Mouse (Mus musculus) gastrocnemius, adult 18-20 months (tissue): ENCODE results near the gene Bsn. TPM values are rescaled to one million over a fixed set of nuclear protein-coding genes. Genes with fewer than 3 reads are reported as not detected.

Experiments used
- DNase-seq: peaks from one replicate; pipeline ENCODE4 v3.0.0; 2021; ENCODE audit warnings: low spot score
- total RNA-seq, 2 experiments: library from RNA; stranded (reverse); gene quantifications; 2 replicates each; pipeline ENCODE4 v1.2.3; 2021

The Bsn gene
- total RNA-seq, 2 experiments from 2014 or later, result 0.02 TPM

DNA sequence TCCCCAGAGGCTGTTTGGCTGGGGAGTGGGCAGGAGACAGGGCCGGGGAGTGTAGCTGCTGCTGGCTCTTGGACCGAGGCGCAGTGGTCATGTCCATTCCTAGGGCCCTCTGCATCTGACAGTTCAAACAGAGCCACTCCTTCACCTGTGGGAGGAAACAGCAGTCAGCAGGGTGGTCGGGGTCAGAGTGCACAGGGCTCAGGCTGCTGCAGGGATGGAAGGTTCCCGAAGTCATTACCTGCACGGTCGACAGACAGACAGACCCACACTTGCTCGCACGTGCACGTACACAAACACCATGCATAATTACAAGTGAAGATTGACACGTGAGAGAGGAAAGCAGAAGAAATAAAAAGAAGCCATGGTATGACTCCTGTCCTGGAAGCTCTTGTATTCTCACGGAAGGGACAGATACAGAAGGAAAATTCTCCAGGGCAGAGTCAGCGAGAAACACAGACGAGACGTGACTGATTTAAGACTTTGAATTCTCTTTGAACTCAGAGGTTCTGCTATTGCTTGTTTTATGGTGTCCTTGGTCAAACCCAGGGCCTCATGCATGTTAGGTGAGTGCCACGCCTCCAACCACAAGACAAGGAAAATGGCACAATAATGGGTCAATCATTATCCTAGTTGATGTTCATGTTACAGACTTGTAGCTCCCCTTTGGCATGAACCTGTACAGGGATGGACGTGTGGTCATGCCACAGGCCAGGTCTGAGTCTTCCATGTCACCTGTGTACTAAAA is 63.6 kb downstream of the Bsn start:
- DNase-seq, result no peak

DNA sequence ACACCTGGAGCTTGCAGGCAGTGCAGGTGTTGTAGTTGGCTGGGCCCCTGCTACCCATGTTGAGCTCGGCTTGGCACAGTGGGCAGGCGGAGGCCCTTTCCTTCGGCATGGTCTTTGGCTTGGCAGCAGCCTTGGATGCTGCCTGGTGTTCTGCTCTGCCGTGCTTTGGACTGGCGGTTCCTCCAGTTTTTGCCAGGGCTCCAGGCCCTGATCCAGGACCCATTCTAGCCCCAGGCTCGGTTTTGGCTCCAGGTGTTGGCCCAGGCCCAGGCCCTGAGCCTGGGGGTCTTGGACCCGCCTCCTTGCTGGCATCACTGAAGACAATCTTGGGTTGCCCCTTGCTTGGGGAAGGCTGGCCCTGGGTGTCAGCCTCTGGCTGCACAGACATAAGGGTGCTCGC is 64.5 kb downstream of the Bsn start:
- DNase-seq, result no peak

DNA sequence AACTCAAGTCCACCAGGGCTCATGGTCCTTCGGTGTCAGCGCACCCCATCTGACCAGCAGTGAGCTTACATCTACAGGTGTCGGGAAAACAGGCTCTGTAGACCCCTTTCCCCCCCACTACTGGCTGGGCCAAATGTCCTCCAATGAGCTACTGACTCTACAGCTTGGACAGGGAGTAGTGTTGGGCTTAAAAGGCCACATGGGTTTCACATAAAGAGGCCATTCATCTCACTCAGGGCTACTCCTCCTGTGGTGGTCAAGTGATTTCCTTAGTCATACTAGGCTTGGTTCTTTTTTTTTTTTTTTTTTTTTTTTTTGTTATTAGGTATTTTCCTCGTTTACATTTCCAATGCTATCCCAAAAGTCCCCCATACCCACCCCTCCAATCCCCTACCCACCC is 66.3 kb downstream of the Bsn start:
- DNase-seq, result no peak

GRCm38 (mm10) chr9:108121170-108121969 is 68.8 kb downstream of the Bsn start:
- DNase-seq, result no peak

DNA sequence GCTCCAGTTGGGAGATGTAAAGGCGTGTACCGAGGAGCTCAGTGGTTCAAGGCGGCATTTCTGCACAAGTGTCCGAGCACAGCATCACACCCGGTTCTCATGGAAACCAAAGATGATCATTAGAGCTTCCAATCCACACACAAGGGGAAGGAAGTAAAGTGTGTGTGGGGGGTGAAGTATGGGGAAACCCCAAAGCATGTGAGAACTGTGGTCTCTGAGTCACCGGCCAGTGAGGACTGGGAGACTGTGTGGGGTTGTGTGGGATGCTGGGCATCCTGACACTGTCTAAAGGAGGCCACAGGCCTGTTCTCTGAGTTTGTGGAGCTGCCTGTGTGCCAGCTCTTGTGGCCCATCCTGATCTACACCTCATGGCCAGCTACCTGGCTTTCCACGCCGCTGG is 69.5 kb downstream of the Bsn start:
- no peak for DNase-seq

- DNase-seq, result peak; percentile 64
These were observed 70.2 kb downstream of the Bsn start for GRCm38 (mm10) chr9:108119891-108120411.

DNA sequence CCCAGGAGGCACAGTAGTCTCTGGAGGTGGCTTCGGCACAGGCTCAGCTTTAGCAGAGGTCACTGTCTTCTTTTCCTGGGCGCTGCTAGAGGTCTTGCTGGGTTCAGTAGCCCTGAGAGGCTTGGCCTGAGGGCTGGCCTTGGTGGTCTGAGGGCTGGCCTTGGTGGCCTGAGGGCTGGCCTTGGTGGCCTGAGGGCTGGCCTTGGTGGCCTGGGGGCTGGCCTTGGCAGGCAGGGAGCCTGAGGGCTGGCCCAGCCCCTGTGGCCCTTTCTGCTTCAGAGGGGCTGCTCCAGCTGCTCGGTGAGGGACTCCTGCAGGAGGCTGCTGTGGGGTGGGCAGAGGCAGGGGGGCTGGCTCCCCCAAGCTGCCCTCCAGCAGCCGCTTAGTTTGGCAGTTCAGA is 73.0 kb downstream of the Bsn start:
- no peak for DNase-seq

DNA sequence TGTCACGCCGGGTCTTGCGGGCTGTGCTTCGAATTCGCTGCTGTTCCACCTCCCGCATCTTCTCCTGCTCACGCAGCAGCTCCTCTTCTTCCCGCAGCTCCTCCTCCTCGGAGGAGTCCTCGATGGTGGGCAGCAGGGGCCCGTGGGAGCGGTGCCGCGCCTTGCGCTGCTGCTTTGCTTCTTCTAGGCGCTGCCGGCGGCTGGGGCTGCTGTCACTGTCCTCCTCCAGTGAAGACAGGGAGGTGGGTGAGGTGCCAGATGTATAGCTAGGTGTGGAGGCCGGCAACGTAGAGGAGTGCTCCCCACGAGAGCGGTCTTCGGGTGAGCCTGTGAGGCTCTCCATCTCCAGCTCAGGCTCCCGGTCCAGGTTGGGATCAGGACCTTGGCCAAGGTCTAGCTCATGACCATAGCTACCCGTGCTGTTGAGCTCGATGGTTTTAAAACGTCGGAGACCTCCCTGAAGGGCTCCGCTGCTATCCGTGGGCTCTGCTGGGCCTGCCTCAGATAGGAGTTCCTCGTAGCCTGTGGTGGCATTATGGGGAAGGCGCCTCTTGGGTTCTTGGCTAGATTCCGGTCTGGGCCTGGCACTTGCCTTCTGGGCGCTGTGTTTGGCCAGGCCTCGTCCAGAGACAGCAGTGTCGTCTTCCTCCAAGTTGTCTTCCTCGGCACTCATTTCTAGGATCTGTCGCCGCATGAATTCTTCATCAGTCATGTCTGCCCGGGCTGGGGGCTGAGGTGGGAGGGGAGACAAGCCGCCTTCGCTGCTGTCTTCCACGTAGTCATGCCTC is 74.7 kb downstream of the Bsn start:
- DNase-seq, result no peak

DNA sequence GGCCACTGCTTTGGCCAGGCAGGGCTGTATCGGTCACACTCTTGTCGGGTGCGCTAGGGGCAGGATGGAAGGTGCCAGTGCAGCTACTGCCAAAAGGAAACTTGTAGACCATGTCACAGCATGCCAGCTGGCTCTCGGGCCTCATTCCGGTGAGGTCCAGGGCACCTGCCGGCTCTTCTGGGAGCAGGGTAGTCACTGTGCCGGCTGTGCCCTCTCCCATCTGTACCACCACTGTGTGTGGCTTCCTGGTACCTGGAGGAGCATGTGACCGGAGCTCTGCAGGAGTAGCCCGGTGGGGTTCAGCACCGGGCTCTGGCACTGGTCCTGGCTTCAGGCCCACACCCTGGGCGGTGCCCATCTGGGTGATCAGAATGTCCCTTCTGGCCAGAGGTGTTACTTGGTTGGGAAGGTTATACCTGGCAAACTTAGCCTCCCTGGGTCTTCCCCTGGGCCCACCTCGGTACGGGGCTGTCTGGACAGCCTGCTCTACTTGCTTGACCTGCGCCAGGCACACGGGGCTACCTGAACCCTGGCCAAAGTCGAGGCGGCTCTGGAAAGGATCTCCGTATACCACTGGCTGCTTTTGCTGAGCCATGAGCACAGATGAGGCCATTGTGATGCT is 77.4 kb downstream of the Bsn start:
- peak; percentile 81 for DNase-seq

GRCm38 (mm10) chr9:108111593-108112121 is 78.5 kb downstream of the Bsn start:
- DNase-seq, result no peak

DNA sequence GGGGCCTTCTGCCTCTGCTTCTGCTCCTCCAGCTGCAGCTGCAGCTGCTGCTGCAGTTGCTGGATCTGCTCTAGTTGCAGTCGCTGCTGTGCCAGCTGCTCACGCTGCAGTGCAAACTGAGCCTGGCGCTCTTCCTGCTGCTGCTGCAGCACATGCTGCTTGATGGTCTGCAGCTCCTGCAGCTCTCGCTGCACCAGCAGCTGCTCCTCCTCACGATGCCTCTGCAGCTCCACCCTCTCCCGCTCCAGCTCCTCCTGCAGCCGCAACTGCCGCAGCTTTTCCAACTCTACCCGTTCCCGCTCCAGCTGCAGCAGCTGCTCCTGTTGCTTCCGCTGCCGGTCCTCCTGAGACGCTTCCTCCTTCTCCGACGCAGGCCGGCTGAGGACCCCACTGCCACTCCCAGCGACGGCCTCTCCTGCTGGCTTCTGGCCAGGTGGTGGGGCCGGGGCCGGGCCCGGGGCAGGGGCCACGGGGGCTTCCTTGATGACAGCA is 79.0 kb downstream of the Bsn start:
- no peak for DNase-seq

GRCm38 (mm10) chr9:108110160-108110559 is 80.0 kb downstream of the Bsn start:
- no peak for DNase-seq

DNA sequence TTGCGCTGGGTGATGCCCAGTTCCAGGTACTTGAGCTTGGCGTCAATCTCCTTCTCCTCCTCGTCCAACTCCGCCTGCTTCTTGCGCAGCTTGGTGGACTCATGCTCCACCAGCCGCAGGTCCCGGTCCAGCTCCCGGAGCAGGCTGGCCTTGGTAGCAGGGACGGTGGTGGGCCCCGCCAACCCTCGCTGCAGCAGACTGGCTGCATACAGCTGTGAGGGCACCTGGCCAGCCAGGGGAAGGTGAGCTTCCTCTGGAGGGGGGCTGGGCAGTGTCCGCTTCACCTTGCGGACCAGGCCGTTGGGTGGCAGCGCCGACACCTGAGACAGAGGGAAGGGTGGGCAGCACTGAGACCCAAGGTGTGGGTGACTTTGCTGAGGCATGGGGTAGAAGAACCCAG is 82.3 kb downstream of the Bsn start:
- DNase-seq, result no peak

DNA sequence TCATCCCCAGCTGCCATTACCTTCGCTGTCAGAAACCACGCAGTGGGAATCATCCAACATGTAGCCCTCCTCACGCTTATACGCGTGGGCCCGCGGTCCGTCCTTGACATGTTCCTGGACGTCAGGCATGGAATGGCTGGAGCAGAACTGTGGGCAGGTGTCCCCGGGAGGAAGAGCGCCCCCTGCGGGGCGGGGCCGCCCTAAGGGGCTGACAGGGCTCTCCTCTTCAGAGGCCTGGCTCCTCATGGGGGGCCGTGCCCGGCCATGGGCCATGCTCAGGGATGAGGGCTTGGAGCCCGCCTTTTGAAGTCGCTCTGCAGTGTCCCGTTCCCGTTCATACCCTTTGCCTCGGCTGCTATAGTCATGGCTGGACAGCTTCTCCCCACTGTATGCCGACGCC is 84.1 kb downstream of the Bsn start:
- no peak for DNase-seq

DNA sequence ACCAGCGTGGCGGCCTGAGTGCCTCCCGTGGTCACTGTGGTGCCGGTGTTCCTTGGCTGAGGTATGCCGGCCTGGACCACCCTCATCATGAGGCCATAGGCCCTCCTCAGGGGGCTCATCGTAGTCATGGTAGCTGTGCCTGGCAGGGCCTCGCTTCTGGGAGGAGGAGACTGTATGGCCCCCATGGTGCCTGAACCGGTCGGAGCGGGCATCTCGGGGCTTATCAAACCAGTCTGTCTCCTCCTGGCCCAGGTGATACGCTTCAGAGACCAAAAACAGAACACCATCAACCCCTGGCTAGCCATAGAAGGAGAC is 84.7 kb downstream of the Bsn start:
- DNase-seq, result no peak

DNA sequence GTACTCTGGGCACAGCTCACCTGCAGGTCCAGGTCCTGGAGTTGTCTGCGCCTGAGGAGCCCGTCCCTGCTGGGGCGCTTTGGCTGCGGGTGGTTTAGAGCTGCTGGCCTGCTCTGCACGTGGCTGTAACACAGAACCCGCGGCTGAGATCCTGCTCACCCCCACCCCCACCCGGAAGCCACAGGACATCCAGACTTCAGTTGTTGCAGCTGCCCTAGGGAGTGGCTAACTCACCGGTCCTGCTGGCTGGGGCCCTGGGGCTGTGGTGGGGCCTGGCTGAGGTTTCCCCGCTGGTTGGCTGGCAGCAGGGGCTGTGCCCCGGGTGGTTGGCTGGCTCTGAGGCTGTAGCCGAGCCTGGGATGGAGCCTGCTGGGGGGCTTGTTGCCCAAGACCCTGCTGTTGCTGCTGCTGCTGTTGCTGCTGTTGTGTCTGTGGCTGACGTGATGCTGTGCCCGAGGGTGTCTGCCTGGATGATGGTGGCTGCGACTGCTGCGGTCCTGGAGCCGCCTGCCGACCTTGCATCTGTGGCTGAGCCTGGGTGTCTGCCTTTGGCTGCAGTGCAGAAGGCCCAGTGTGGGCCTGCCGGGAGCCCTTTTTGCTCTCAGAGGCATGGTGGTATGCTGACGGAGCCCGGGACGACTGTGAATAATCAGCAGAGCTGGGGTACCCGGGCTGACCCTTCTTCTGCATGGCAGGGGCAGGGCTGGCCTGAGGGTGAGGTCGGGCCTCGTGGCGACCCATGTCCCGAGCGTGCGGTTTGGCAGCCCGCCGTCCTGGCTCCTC is 85.2 kb downstream of the Bsn start:
- DNase-seq, result no peak

GRCm38 (mm10) chr9:108099619-108100018 is 90.6 kb downstream of the Bsn start:
- no peak for DNase-seq

GRCm38 (mm10) chr9:108095949-108096712 is 94.1 kb downstream of the Bsn start:
- DNase-seq, result no peak

- DNase-seq, result peak; percentile 64
These were observed 94.7 kb downstream of the Bsn start for GRCm38 (mm10) chr9:108095518-108095917.

DNA sequence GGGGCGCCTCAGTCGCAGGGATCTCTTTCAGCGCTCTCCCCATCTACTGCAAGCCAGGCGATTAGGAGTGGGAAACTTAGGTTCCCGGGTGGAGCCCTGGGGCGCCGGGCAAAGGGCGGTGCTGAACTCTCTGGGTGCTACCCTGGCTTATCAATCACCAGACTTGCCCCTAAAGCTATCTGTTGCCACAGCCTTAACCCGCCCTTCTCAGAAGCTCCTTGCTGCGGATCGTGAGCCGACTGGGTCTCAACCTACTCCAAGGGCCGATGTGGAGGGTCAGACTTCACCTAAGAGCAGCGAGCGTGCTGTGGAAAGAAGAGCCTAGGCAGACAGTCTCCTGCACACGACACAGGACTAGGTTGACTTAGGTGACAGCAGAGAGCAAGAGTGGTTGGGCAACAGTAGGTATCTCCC is 95.2 kb downstream of the Bsn start:
- no peak for DNase-seq
